Mouse (Mus musculus) embryo, embryonic 11 days (tissue): Measurements from ENCODE around the gene Vpreb2.
"Not testable (repeated sequence)": the region's sequence is repeated elsewhere in the genome, so short reads cannot be mapped to it uniquely, and the experiment has no call there.

Source experiments
- DNase-seq: peaks from one replicate; pipeline ENCODE4 v3.0.0-alpha.2; 2015

Vpreb2 gene

DNA sequence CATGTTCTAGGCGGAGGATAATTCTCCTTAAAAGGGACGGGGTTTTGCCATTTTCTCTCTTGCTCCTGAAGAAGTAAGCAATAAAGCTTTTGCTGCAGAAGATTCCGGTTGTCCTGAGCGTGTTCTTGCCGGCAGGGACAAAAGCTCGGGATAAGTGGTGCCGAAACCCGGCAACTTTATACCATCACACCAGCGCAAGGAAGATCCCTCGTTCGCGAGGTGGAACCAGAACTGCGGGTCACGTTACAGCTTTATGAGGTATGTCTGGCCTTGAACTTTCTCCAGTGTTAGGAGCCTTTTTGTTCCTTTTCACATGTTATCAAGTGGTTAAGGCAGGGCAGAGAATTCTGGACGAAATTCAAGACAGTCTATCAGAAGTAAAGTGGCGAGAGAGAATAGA is 12.1 kb downstream of the Vpreb2 start:
- not testable (repeated sequence) for DNase-seq

DNA sequence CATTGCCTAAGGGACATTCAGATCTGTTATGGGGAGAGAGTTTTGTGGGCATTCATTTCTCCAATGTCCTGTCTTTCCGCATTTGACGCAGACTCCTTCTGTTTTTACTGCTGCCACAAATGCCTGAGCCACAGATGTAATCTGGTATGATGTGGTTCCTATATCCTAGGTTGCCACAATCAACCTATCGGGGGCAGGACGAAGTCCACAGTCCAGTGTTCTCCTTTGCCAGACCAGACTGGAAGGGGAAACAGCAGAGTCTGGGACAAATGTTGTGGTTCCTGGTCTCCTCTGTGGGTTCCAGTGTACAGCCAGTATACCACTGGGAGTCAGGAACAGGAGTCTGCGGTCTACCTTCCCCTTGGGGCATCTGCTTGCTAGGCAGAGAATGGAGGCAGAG is 19.4 kb downstream of the Vpreb2 start:
- DNase-seq = no peak

DNA sequence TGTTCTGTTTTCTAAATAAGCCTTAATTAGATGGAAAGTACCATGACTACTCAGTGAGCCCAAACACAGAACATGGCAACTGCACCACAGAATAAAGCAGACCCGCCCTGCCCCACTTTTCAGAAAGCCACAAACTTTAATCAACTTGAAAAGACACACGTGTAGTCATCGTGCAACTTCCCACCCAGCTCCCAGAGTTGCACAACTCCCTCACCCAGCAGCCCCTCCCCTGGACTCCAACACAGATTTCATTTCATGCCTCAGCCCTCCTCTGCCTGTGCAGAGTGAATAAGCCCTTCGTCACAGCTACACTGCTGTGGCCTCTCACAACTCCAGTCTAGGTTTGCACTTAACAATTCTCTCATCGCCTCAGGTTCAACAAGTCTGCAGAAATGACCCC is 24.4 kb downstream of the Vpreb2 start:
- no peak for DNase-seq

DNA sequence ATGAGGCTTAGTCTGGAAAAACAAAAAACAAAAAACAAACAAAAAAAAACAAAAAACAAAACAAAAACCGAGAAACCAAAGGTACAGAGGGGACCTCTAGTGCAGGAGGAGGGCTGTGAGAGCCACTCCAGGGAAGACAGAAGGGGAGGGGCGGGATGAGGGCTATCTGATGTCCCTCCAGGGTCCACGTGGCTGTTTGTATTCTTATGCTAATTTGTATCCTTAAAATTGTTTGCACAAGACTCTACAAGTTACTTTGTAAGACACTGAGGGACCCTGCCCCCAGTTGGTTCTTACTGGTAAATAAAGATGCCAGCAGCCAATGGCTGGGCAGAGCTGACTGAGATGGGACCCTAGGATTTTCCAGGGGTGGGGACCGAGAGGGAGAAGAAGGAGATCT is 26.9 kb downstream of the Vpreb2 start:
- no peak for DNase-seq

DNA sequence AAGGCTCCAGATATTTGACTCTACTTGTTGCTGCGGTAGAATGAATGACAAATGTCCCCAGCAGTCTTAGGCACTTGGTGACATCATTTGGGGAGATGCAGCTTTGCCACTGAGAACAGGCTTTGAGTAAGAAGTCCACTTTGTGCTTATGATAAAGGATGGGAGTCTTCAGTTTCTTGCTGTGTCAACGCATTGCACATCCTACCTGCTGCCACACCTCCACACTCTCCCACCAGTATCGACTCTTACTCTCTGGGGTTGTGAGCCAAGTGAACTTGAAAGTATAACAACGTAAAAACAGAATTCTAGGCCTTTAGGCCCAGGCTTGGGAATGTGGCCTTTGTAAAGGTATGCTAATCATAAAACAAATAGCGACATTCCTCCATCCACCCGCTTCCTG is 30.9 kb downstream of the Vpreb2 start:
- no peak for DNase-seq

DNA sequence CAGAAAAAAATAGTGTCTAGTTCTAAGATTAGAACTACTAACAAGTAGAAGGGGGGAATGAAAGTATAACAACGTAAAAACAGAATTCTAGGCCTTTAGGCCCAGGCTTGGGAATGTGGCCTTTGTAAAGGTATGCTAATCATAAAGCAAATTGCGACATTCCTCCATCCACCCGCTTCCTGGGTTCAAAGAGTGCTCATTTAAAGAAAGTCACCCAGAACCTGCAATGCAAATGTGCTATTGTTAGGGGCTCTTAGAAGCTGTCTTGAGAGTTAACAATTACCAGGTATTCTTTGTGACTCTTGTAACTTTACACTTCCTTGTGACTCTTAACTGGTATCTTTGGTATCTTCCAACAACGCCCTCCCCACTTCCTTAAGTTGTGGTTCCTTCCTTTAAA is 36.3 kb downstream of the Vpreb2 start:
- not testable (repeated sequence) for DNase-seq

DNA sequence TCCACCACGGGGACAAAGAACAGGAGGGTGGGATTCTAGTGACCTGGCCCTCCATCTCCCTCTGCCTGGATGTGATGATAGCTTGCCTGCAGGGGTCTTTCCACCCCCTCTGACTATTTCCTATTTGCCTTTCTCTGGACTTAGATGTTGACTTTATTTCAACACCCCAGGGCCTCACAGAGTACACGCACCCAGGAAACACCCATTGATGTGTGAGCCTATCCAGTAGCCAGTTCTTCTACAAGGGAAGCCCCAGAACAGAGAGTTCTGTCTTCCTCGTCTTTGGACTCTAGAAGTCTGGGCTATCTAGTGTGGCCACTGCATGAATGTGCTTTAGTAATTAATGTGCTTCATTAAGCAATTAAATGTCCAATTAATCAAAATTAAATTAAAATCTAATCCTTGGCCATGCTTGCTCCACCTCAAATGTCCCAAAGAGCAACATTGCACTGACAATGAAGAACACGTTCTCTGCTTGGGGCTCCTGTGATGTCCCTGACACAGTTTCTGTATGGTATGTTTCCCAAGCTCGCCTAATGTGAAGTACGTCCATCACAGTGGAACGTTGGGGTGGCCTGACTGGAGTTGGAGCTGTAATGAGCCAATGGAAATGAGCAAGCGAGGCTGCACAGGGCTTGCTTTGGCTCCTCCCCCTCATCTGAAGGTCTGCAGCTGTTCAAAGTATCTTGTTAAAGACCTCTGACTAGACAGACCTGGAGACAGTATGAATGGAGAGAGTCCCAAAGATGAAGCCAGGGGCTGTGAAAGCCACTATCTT is 42.7 kb downstream of the Vpreb2 start:
- DNase-seq = no peak

DNA sequence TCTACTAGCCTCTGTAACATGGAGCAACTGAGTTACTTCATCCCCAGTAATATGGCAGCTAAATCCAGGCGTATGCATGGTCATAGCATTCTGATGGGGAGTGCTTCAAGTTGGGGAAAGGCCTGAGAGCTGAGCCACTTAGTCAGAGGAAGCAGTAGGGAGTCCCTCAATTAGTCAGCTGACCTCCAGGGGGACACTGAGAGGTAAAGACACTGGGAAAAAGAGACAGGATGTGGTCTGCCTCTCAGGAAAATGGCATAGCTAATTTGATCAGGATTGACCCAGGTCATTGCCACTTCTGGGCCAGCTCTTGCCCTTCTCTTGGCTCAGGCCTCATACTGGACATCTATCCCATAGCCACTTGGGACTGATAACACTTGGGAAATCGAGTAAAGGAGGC is 47.1 kb downstream of the Vpreb2 start:
- DNase-seq = no peak
